Mouse (Mus musculus): ENCODE data around the gene Shld2.
A peak's percentile ranks its signal among the peaks of the same experiment; 100 is the strongest.

Shld2 gene

DNA sequence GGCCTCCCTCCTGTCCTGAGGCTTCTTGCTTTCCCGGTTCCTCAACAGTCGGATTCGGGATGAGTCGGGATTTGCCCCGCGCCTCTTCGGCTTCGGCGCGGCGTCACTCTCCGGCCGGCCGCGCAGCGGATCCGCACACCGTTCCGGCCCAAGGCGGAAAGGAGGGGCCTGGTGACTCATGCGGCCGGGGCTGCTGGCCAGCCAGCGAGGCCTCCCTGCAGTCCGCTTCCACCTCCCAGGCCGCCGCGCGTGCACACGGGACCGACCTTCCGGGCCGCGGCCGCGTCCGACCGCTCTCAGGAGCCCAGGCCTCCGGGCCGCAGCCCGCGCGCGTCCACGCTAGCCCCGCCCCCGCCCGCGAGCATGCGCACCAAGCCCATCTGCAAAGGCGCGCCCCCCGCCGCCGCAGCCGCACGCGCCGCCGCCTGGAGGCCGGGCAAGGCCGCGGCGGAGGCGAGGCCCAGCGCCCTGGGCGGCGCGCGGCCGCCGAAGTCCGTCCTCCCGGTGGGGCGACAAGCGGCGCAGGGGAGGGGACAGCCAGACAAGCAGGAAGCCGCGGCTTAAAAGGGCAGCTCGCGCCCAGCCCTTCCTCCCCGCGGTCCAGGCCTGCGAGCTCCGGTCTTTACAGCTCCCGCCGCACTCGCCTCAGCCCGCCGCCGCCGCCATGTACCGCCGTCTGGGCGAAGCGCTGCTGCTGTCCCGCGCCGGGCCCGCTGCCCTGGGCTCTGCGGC lies at the start of gene Shld2, which contains the start of gene Glud1:
Gene Shld2, minus strand, starts transcription at position 260 of the 732 bp plus-strand sequence.
Gene Glud1, plus strand, starts transcription at position 494 of the 732 bp plus-strand sequence.
- DNase-seq (ENCODE audit: low spot score): peak; percentile 93

DNA sequence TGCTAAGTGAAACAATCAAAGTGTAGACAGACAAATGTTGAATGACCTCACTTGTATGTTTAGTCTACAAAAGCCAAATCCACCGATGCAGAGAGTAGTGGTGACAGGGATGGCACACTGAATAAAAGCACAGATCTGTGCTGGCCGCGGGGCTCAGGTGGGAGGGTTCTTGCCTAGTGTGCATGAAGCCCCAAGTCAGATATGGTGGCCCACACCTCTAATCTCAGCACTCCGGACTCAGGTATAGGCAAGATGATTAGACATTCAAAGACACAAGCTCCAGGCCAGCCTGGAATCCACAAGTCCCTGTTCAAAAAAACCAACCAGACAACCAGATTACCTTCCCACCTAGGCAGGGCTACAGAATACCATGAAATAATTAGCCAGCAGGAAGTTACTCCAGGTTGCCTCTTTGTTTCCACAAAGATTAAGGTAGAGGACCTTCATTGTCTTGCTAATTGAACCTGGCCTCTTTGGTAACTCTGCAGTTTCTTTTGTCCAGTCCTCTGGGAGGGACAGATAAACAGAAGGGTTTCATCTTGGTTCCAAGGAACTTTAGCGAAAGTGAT lies 49.5 kb upstream of the Shld2 start:
- no peak for DNase-seq (ENCODE audit: low spot score)

DNA sequence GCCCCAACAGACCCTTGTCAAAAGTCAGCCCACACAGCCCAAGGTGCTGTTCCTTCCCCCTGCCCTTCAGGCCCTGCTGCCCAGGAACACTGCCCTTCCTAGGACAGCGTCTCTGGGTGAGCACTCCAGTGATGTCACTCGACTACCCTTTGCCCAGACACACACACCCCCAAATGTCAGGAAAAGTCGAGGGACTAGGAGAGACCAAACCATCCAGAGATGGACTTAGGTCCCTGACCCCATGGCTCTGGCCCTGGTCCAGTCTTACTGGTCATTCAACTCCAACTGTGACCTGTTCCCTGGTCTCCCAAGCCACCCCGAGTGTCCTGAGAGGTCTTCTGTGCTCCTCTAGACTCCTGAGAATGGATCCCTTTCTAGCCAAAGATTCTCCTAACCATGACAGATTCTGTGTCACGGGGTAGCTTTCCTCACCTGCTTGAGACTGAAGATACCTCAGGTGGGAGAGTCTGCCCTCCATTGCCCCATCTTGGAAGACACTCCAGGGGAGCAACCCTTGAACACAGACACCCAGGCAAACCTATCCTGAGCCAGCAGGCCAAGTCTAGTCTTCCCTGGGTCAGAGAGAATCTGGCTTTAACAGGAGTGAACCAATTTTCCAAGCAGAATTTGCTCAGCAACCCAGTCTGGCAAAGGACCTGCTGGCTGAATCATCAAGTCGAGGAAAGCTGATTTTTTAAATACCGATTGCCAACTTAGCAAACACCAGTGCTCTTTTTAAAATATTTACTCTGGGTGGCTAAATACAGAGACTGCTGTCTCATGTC lies 47.6 kb upstream of the Shld2 start:
- peak; percentile 78 for DNase-seq (ENCODE audit: low spot score)

DNA sequence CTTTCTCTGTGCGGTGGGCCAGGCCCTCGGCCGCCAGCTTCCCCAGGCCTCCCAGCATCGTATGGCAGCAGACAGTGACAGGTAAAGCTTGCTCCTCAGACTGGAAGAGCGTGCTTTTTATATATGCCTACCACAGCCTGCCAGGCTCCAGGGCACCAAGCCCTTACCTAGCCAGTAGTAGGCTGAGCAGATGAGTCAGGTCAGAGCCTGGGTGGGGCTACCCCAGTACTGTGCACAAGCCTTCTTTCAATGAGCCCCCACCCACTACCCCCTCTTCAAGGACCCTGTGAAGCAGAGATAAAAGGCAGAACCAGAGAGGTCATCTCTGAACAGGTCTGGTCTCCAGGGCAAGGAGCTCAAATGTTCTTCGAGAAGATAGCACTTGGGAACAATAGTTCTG lies 45.0 kb upstream of the Shld2 start, which contains the start of gene Fam25c:
Gene Fam25c, minus strand, starts transcription at position 133 of the 400 bp plus-strand sequence.
- no peak for DNase-seq (ENCODE audit: low spot score)

DNA sequence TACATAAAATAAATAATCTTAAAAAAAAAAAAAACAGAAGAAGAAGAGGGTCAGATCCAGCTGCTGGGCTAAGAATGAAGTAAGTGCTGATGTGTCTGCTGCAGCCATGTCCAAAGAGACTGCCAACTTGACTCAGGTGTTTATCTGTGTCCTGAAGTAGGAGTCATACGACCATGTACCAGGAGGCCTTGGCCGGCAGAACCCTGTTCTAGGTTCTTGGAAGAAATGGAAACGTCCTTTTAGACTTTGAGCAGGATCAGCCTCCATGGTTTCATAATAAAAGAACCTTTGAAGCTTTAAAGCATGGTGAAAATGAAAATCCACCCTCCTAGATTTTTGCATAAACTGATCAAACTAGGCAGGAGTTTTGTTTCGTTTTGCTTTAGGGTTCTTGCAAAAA lies 44.2 kb upstream of the Shld2 start:
- no peak for DNase-seq (ENCODE audit: low spot score)

DNA sequence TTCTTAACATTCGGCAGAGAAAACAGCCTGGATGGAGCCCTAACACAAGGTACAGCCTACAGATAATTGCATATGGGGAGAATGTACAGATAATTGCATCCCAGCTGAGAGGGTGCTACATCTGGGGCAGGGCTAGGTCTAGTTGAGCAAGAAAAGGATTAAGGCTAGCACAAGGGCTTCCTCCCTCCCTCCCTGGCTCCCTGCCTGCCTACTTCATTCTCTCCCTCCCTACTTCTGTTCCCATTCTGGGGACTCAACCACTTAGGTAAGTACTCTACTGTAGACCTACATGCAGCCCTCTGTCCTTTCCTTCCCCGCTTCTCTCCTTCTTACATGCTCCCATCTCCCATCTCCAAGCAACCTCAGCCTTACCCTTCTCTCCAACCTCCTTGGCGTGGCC lies 43.0 kb upstream of the Shld2 start:
- no peak for DNase-seq (ENCODE audit: low spot score)

DNA sequence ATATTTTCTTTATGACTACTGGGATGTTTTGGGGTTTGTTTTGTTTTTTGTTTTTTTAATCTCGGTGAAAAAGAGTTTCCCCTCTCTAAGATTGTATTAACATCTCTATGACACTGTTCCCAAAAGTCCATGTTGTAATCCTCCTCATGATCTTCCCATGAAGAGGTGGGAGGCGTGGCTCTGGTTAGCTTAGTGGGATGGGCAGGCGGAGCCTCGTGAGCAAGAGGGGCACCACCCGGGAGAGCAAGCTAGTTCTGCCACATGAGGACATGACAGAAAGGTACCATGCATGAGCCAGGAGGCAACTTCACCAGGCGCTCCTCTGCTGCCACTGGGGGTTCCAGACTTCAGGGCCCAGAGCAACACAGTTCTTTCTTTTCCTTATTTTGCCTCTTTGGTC lies 42.2 kb upstream of the Shld2 start:
- no peak for DNase-seq (ENCODE audit: low spot score)

DNA sequence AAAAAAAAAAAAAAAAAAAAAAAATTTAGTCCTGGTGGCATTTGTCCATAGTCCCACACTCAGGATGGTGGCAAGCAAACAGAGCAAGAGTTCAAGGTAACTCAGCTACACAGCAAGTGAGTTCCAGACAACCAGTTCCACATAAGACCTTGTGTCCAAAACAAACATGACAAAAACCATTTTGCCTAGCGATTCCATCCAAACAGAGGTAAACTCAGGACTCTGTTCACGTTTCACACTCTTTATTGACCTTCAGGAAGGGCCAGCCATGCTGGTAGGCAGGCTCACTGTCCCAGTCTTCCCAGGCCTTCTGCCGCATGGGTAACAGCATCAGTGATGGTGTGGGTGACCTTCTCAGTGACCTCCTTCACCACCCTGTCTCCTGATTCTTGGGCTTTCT lies 41.4 kb upstream of the Shld2 start:
- no peak for DNase-seq (ENCODE audit: low spot score)

DNA sequence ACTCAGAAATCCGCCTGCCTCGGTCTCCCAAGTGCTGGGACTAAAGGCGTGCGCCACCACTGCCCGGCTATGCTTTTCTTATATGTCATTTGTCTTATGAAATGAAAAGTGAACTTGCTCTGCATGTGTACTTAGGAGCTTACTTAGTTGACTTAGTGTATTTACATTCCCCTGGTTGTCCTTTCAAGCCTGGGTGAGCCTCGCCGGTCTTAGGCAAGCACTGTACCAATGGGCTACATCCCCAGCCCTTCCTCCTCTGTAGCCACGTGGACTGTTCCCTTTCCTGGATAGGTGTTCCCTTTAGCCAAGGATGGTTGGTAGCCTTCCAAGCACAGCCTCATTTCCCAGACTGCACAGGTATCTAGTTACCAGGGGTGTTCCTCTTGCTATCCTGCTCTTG lies 38.7 kb upstream of the Shld2 start:
- no peak for DNase-seq (ENCODE audit: low spot score)

DNA sequence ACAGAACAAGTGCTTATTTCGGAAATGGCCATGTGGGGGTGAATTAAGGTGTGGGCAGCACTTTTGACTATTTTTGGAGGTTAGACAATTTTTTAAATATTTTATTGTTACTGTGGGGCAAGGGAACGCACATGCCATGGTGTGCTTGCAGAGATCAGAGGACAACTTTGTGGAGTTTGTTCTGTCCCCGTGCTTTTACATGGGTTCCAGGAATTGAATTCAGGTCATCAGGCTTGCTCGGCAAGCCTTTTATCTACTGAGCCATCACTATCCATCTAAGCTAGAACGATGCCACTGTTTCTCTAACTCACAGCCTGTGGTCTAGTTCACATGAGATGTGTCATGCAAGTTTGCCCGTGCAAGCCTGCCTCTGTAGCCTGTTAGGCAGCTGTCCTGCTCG lies 38.0 kb upstream of the Shld2 start:
- DNase-seq (ENCODE audit: low spot score): no peak

DNA sequence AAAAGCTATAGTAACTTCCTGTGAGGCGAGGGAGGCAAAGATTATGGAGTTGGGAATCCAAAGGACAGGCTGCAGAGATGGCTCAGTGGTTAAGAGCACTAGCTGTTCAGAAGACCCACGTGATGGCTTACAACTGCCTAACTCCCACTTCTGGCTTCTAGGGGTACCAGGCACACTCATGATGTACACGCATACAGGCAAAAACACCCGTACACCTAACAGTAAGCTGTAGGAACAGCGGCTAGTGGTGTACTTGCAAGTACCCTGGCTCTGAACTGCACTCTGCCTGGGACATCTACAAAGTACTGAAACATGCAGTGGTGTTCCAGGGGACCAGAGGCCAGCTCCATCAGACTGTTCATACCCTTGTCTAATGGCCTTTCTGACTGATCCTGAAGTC lies 36.8 kb upstream of the Shld2 start:
- DNase-seq (ENCODE audit: low spot score): no peak

DNA sequence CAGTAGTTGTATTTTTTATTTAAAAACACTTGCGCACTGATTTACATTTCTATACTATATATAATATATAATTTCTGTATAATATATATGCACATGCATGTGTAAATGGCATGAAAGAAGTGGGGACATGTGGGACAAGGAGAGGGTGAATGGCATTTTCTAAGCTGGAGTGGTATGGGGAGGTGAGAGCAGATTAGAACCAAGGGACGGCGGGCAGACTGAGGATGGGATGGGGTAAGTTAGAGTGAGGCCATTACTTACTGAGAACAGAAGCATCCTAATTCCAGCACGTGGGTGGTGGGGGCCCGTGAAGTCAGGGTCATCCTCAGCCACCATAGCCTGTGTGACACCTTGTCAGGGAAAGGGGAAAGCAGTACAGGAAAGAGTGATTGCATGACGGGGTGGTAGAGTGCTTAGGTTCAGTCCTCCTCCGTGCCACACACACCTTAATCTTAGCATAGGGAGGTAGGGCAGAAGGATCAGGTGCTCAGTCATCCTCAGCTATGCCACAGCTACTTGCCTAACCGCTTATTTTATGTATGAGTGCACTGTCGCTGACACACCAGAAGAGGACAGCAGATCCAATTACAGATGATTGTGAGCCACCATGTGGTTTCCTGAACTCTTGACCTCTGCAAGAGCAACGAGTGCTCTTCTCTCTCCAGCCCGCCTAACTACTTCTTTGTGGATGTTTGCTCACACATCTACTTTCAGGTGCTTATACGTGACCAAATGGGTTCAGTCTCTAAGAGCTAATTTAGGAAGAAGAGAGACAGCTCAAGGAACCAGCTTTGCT lies 35.7 kb upstream of the Shld2 start:
- no peak for DNase-seq (ENCODE audit: low spot score)

DNA sequence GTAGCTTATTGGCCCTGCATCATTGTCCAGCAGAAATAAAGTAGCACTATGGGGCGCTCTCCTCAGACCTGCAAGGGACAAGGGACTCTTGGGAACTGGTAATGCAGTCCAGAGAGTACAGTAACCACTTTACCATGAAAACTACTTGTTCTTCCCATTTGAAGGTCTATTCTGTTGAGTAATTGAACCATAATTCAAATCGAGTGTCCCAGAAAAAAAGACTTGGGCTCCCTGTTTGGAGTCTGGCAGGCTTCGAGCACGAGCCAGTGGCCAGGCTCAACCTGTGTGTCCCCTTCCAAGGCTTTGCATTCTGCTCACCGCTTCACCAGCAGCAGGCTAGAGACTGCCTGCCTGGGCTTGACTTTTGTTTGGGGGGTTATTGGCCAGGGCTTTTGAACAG lies 34.1 kb upstream of the Shld2 start:
- DNase-seq (ENCODE audit: low spot score): no peak

DNA sequence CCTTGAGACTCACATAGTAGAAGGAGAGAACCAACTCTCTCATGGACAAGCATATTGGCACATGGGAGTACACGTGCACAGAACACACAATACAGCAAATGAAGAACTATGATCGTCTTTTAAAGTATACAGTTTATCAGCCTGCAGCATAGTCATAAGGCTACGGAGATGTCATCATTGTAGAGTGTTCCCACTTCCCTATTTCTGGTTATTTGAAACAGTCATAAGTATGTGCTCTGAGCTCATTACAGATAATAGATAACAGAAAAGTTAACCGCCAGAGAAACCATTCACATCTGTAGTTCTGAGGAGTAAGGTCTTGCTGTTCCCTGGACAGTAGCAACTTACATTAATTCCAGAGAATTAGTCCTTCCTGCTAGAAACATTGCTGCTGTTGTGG lies 32.8 kb upstream of the Shld2 start:
- DNase-seq (ENCODE audit: low spot score): no peak

DNA sequence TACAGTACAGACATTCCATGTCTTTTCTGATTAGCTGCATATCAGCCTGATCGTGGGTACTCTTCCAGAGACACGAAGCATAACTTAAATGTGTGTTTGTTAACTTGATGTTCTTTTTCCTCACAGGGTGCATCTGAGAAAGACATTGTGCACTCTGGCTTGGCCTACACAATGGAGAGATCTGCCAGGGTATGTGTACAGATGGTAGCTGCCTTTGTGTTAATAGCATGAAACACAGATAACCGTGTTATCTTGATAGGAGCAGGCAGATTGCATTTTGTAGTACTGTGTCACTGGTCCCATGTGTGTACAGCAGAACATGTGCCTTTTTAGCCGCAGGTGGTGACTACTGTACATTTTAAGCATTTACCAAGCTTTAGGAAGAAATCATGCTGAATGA lies 31.7 kb upstream of the Shld2 start:
- DNase-seq (ENCODE audit: low spot score): no peak

DNA sequence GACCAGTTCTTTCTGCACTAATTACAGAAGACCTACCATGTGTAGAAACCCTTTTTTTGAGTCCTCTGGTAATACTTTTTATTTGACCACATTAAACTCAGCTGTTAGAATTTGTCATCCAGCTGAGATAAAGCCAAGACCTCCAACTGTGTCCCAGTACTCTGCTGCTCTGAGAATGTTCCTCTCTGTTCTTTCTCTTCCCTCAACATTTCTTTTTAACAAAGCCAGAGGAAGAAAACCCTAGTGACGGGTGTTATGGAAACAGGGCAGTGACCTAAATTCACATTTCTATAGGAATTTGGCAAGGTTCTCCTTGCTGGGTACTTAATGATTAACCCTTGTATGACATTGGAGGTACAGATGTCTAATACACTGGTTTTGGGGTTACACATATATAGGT lies 29.2 kb upstream of the Shld2 start:
- no peak for DNase-seq (ENCODE audit: low spot score)

DNA sequence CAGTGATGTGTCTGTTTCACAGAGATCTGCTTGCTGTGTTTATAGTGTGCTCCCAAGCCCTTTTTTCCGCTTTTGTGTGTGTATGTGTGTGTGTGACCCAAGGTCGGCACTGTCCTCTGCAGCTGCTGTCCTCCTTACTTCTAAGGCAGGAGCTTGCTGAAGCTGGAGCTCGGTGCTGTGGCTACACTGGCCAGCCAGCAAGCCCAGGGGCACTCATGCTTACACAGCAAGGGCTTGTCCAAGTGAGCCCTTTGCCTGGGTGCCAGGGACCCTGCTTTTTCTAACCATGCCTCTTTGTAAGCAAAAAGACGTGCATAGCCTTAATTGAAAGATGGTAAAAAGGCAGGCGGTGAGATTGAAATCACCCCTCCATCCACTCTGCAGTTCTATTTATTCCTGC lies 22.2 kb upstream of the Shld2 start:
- no peak for DNase-seq (ENCODE audit: low spot score)

DNA sequence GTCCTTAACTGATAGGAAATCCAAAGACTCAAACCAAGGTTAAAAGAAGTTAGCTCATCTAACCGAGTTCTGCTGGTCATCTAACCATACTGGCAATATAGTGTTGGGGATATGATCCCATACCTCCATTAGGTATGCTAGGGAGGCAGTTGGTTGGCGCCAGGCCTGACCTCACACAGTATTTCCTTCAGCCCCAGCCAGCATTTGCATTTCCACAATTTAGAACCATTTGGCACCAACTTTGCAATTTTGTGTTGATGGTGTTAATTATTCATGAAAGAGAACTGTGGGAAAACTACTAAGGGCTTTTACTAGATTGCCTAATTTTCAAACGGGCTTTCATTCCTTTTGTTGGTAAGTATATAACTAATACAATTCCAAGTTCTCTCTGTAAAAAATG lies 21.6 kb upstream of the Shld2 start:
- no peak for DNase-seq (ENCODE audit: low spot score)

DNA sequence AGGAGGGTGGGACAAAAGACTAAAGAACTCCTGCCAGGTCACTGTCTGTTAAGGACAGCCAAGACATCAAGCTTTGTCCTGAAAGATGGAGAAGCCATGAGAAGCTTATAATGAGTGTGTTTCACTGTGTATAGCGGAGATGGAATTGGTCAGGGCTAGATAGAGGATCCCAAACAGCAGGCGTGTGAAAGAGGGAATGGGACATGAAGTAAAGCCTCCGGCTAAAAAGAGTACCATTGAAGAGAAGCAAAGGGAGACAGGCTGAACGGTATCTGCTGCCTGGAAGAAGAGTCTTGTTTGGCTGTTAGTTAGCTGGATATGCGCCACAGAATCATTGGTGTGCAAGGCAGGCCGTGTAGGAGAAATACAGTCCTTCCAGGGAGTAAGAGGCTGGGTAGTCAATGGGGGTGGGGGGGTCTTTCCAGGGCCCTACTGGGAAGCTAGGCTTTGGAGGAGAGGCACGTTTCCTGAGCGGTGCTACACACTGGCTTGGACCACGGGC lies 20.4 kb upstream of the Shld2 start:
- no peak for DNase-seq (ENCODE audit: low spot score)

DNA sequence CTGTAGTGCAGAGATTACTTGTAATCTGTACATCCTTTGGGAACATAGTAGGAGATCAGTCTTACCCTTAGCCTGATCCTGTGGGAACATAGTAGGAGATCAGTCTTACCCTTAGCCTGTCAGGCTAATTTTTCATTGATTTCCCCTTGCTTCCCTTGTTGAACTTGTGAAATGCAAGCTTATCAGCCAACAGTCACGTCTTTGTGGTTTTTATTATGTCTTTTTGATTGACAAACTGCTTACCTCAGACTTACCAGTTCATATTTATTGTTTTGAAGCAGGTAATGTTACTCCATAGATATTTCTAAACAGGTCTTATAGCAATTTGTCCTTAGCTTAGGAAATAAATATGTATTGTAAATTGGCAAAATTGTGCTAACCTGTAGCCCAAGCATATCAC lies 17.3 kb upstream of the Shld2 start:
- DNase-seq (ENCODE audit: low spot score): no peak

DNA sequence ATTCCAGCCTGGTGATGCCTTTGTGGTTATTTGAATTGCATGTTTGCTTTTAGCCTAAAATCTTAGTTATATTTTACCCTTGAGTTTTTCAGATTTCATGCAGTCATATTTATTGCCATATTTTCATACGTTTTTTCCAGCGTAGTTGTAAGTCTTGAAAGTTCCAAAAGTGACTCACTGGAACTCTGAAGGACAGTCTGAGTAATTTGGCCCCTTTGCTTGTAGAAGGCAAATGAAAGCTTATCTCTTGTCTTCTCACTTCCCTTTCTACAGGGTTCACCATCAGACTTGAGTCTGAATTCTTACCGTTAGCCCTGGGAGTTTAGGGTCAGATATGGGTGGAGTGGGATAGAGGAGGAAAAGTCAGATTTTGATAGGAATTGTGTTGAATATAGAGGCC lies 16.3 kb upstream of the Shld2 start:
- no peak for DNase-seq (ENCODE audit: low spot score)

DNA sequence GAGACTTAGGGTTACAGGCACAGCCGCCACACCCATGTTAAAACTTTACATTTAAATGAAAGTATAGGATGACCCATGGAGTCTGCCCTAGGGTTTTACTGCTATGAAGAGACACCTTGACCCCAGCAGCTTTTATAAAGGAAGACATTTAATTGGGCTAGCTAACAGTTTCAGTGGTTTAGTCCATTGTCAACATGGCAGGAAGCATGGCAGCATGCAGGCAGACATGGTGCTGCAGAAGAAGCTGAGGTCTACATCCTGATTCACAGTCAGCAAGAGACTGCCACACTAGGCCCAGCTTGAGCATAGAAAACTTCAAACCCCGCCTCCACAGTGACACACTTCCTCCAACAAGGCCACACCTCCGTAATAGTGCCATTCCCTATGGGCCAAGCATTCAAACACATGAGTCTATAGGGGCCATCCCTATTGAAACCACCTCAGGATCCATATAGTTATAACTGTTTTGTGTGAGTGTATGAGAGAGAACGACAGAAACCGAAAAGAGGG lies 13.3 kb upstream of the Shld2 start:
- no peak for DNase-seq (ENCODE audit: low spot score)

Measured in adipocyte (in vitro differentiated cells).